Mouse (Mus musculus) limb, embryonic 11.5 days (tissue): ENCODE measurements around the gene Ubl5. TPM values are rescaled to one million over a fixed set of nuclear protein-coding genes. Genes with fewer than 3 reads are reported as not detected.

Experiments
- ATAC-seq: fragments of 200-750 bp; cut with Nextera tagmentation; 2 replicates; pipeline ENCODE4 v1.8.0; 2017; ENCODE audit warnings: low read depth; ENCODE audit not compliant: insufficient number of reproducible peaks, low FRiP score, low TSS enrichment
- DNase-seq: peaks from one replicate; pipeline ENCODE4 v3.0.0-alpha.2; 2015; ENCODE audit warnings: low spot score
- H3K27ac ChIP-seq: fragments of 300-500 bp; sonication (generic); replicated peaks from 2 replicates; pipeline ENCODE4 v1.5.1; 2014; ENCODE audit warnings: low read depth, mild to moderate bottlenecking, low read length
- H3K27me3 ChIP-seq: fragments of 300-500 bp; sonication (generic); 2 replicates; pipeline ENCODE4 v1.6.1; 2014; ENCODE audit warnings: mild to moderate bottlenecking, low read length, mixed read lengths; ENCODE audit not compliant: control insufficient read depth, insufficient read depth
- H3K36me3 ChIP-seq: fragments of 300-500 bp; sonication (generic); 2 replicates; pipeline ENCODE4 v1.6.1; 2014; ENCODE audit warnings: mild to moderate bottlenecking, low read length, moderate library complexity, mixed read lengths; ENCODE audit not compliant: control insufficient read depth, insufficient read depth
- H3K4me1 ChIP-seq: fragments of 300-500 bp; sonication (generic); 2 replicates; pipeline ENCODE4 v1.6.1; 2014; ENCODE audit warnings: low read length, mixed read lengths; ENCODE audit not compliant: control insufficient read depth, insufficient read depth
- H3K4me2 ChIP-seq: fragments of 300-500 bp; sonication (generic); 2 replicates; pipeline ENCODE4 v1.6.1; 2014; ENCODE audit warnings: low read depth, mild to moderate bottlenecking, moderate library complexity; ENCODE audit not compliant: severe bottlenecking
- H3K4me3 ChIP-seq: fragments of 300-500 bp; sonication (generic); 2 replicates; pipeline ENCODE4 v1.5.1; 2014; ENCODE audit warnings: low read depth, low read length
- H3K9ac ChIP-seq: fragments of 300-500 bp; sonication (generic); 2 replicates; pipeline ENCODE4 v1.6.1; 2014; ENCODE audit warnings: mild to moderate bottlenecking, low read length
- H3K9me3 ChIP-seq: fragments of 300-500 bp; sonication (generic); 2 replicates; pipeline ENCODE4 v1.6.1; 2016; ENCODE audit warnings: low read length; ENCODE audit not compliant: control insufficient read depth
- WGBS: fragments of 180-500 bp; shearing (Covaris S2); extraction: QIAGEN DNeasy Blood & Tissue Kit; methylation state at CpG from one replicate; pipeline ENCODE4 v1.1.7; 2014; 5-methylcytosine and 5-hydroxymethylcytosine counted together
- polyA plus RNA-seq: library from polyadenylated mRNA; unstranded; fragments of >200 nt; fragmentation: Nextera tagmentation; extraction: Ambion mirVana; gene quantifications from 2 replicates; pipeline ENCODE4 v1.2.1, GENCODE M21; 2014

Ubl5 gene
- polyA plus RNA-seq, 1 experiment from 2014 or later: 379 TPM

DNA sequence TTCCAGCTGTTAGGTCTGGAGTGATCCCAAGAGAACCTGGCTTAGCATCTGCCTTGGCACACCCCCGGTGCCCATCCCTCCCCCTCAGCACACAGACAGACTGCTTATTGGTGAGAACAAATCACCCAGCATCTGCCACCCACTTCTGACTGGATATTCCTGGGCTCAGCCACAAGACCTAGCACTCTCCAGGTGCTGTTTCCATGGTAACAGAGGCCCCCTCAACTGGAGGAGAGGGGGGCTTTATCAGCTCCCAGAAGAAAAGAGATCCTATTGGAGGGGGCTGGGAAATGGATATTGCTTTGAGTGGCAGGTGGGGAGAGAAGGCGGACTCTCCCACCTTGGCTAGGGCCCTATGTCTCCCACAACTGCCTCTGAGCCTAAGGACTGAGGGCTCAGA lies 21.3 kb downstream of the Ubl5 start:
- Histone ChIP-seq H3K27ac (no peak overlapping the region), H3K4me2 (no peak overlapping the region), H3K27me3 (no peaks in the 10 kb centered on the region), H3K9me3 (no peaks in the 10 kb centered on the region), H3K9ac (no peak overlapping the region), H3K4me1 (no peaks in the 10 kb centered on the region), H3K4me3 (no peak overlapping the region), H3K36me3 (peaks cover 25% of the 10 kb centered on the region)
- no peak for DNase-seq
- whole genome bisulfite sequencing: 90% methylated on average over 2 of the region's 2 CpGs
- ATAC-seq: no peak

DNA sequence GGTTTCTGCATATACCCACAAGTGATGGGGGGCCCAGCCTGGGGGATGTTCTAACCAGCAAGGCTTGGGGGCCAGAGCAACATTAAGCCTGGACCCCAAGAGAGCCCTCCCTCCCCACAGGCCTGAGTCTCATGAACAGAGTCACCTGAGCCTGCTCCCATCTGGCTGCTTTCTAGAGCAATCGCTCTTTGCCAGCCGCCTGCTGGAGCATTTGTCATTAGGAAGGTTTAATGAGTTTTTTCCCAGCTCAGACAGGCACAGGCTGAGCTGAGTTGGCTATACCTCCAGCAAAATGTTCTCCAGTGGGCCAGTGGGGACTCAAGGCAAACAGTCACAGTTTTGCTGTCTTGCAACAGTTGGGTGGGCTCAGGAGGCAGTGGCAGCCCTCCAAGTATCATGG lies 21.7 kb downstream of the Ubl5 start:
- DNase-seq (no peak), ATAC-seq (no peak)
- peaks cover 22% of the 10 kb centered on the region for H3K36me3 ChIP-seq
- no peaks in the 10 kb centered on the region for H3K27me3 ChIP-seq
- 73% methylated on average over 2 of the region's 2 CpGs for WGBS
- H3K4me3 ChIP-seq: no peak overlapping the region
- H3K9me3 ChIP-seq: no peaks in the 10 kb centered on the region
- no peak overlapping the region for H3K9ac ChIP-seq
- no peak overlapping the region for H3K27ac ChIP-seq
- no peak overlapping the region for H3K4me2 ChIP-seq
- H3K4me1 ChIP-seq: no peaks in the 10 kb centered on the region

DNA sequence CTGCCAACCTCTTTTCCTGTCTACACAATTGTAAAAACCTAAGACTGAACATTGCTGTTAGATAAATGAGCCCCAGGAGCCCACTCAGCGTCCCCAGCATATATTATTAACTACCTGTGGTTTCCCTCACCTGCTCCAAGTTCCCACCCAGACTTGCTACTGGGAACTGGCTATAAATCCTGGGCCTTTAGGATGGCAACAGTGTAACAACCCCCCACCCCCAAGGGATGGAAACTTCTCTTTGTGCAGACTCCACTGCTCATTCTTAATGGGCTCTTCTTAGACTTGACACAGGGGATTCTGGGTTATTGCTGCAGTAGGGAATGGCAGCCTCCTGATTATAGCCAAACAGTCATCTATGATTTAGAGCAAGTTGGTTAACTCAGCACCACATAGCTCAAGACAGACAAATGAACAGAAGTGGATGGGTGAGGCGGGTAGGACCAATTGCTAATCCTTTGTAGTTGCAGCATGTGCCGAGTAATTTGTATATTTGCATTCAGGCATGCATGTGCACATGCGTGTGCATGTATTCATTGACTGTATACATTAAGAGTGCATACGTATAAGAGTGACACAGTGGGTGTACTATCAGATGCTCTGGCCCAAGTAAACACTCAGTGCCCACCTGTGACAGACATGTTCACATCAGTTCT lies 22.4 kb downstream of the Ubl5 start:
- no peak overlapping the region for H3K27ac ChIP-seq
- ATAC-seq (no peak), DNase-seq (no peak)
- H3K27me3 ChIP-seq: no peaks in the 10 kb centered on the region
- no peak overlapping the region for H3K9ac ChIP-seq
- no peak overlapping the region for H3K4me3 ChIP-seq
- peaks cover 19% of the 10 kb centered on the region for H3K36me3 ChIP-seq
- no peaks in the 10 kb centered on the region for H3K9me3 ChIP-seq
- no peaks in the 10 kb centered on the region for H3K4me1 ChIP-seq
- H3K4me2 ChIP-seq: no peak overlapping the region
- WGBS: 84% methylated on average over 5 of the region's 5 CpGs

DNA sequence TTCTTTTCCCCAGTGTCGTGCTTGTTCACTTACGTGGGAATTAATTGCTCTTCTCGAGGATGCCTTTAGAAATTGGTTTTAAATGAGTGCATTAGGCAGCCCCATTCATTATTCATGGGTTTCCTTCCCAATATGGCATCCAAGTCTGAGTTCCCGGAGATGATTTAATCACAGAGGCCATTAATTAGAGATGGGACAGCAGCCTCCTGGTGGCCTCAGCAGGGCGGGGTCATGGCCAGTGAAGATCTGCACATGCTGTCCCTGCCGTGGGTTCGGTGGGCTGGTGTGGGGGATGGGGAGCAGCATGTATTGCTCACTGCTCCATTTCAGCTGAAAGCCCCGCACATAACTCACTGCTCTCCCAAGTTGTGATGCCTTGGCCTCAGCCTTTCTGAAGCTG lies 23.2 kb downstream of the Ubl5 start:
- DNase-seq (no peak), ATAC-seq (no peak)
- H3K27me3 ChIP-seq: no peaks in the 10 kb centered on the region
- H3K4me3 ChIP-seq: no peak overlapping the region
- no peak overlapping the region for H3K9ac ChIP-seq
- no peaks in the 10 kb centered on the region for H3K9me3 ChIP-seq
- peaks cover 15% of the 10 kb centered on the region for H3K36me3 ChIP-seq
- no peak overlapping the region for H3K4me2 ChIP-seq
- 36% methylated on average over 8 of the region's 8 CpGs for WGBS
- H3K27ac ChIP-seq: no peak overlapping the region
- H3K4me1 ChIP-seq: no peaks in the 10 kb centered on the region

- ATAC-seq: no peak
- 11% methylated on average over 7 of the region's 7 CpGs for WGBS
- H3K9ac ChIP-seq: no peak overlapping the region
Measured at GRCm38 (mm10) chr9:20666510-20667034, 23.9 kb downstream of the Ubl5 start.

GRCm38 (mm10) chr9:20668065-20668464 lies 25.4 kb downstream of the Ubl5 start:
- ATAC-seq: no peak
- H3K27ac ChIP-seq: no peak overlapping the region
- no peaks in the 10 kb centered on the region for H3K4me1 ChIP-seq
- WGBS: 94% methylated on average over 22 of the region's 22 CpGs
- no peak overlapping the region for H3K4me2 ChIP-seq
- no peak for DNase-seq
- H3K9me3 ChIP-seq: no peaks in the 10 kb centered on the region
- no peak overlapping the region for H3K4me3 ChIP-seq
- H3K36me3 ChIP-seq: peaks cover 4% of the 10 kb centered on the region; the same call in 1 of the 2 replicates
- H3K9ac ChIP-seq: no peak overlapping the region
- no peaks in the 10 kb centered on the region for H3K27me3 ChIP-seq

More at GRCm38 (mm10) chr9:20666510-20667034, 23.9 kb downstream of the Ubl5 start:
- no peak for DNase-seq
- Histone ChIP-seq H3K9me3 (no peaks in the 10 kb centered on the region), H3K4me2 (no peak overlapping the region), H3K4me1 (no peaks in the 10 kb centered on the region), H3K27me3 (no peaks in the 10 kb centered on the region), H3K36me3 (peaks cover 14% of the 10 kb centered on the region), H3K4me3 (no peak overlapping the region), H3K27ac (no peak overlapping the region)

DNA sequence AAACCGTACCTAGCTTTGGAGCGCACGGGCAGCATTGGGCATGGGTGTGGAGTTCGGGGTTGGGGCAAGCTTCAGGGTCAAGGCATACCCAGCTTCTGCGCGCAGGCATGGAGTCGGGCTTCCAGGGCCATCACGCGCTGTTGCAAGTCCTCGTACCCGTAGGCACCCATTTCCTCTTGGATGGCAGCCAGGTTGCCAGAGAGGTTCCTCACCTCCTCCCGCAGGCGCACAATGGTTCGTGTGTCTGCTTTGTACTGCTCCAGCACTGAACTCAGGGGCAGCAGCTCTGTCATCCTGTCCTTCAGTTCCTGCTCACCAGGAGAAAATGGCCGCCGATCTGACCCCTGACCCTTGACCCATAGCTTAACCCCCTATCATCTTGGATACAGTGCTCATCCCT lies 29.4 kb downstream of the Ubl5 start:
- no peak overlapping the region for H3K27ac ChIP-seq
- H3K4me3 ChIP-seq: no peak overlapping the region
- DNase-seq (no peak), ATAC-seq (no peak)
- H3K9ac ChIP-seq: no peak overlapping the region
- H3K36me3 ChIP-seq: no peaks in the 10 kb centered on the region
- 92% methylated on average over 16 of the region's 16 CpGs for WGBS
- H3K4me1 ChIP-seq: no peaks in the 10 kb centered on the region
- H3K27me3 ChIP-seq: no peaks in the 10 kb centered on the region
- no peaks in the 10 kb centered on the region for H3K9me3 ChIP-seq
- H3K4me2 ChIP-seq: no peak overlapping the region

GRCm38 (mm10) chr9:20677892-20678291 lies 35.2 kb downstream of the Ubl5 start:
- Histone ChIP-seq H3K4me2 (no peak overlapping the region), H3K27ac (no peak overlapping the region), H3K4me3 (no peak overlapping the region), H3K4me1 (no peaks in the 10 kb centered on the region), H3K27me3 (no peaks in the 10 kb centered on the region), H3K9me3 (no peaks in the 10 kb centered on the region; the same call in 1 of the 2 replicates), H3K9ac (no peak overlapping the region), H3K36me3 (no peaks in the 10 kb centered on the region)
- DNase-seq (no peak), ATAC-seq (no peak)
- WGBS: 91% methylated on average over 12 of the region's 12 CpGs
